Mouse (Mus musculus) liver, embryonic 14.5 days (tissue): ENCODE data around the gene Aurkb. TPM values are rescaled to one million over a fixed set of nuclear protein-coding genes. Genes with fewer than 3 reads are reported as not detected.
"Not testable (repeated sequence)": the region's sequence is repeated elsewhere in the genome, so short reads cannot be mapped to it uniquely, and the experiment has no call there.

Experiments
- ATAC-seq: fragments of 200-750 bp; cut with Nextera tagmentation; 2 replicates; pipeline ENCODE4 v1.8.0; 2017; ENCODE audit warnings: moderate number of reproducible peaks, mild to moderate bottlenecking, moderate library complexity; ENCODE audit not compliant: insufficient read depth
- DNase-seq, 3 experiments: peaks; one replicate each; pipeline ENCODE4 v3.0.0-alpha.2; 2012 to 2013; ENCODE audit warnings: low read depth in 3 of 3, low spot score in 3 of 3
- H3K27ac ChIP-seq: fragments of 300-500 bp; sonication (generic); 2 replicates; pipeline ENCODE4 v1.5.1; 2014; ENCODE audit warnings: moderate library complexity, mild to moderate bottlenecking, control low read depth, inconsistent platforms
- H3K27me3 ChIP-seq: fragments of 300-500 bp; sonication (generic); 2 replicates; pipeline ENCODE4 v1.6.1; 2014; ENCODE audit warnings: mild to moderate bottlenecking, low read length, moderate library complexity; ENCODE audit not compliant: control insufficient read depth, insufficient read depth
- H3K36me3 ChIP-seq: fragments of 300-500 bp; sonication (generic); replicated peaks from 2 replicates; pipeline ENCODE4 v1.6.1; 2014; ENCODE audit warnings: low read depth; ENCODE audit not compliant: control insufficient read depth, insufficient read depth
- H3K4me1 ChIP-seq, 2 experiments: fragments of 200-500 bp in 1 of 2; fragments of 300-500 bp in 1 of 2; sonication (generic) in 1 of 2; replicated peaks; 2 replicates each; pipeline ENCODE4 v1.6.1; 2012 to 2014; ENCODE audit warnings: antibody characterized with exemption in 1 of 2, inconsistent platforms in 1 of 2, low read length in 1 of 2; ENCODE audit not compliant: control insufficient read depth in 2 of 2, insufficient read depth in 2 of 2
- H3K4me2 ChIP-seq: fragments of 300-500 bp; sonication (generic); 2 replicates; pipeline ENCODE4 v1.6.1; 2014; ENCODE audit warnings: low read depth, mild to moderate bottlenecking, control low read depth, moderate library complexity
- H3K4me3 ChIP-seq, 2 experiments: fragments of 200-500 bp in 1 of 2; fragments of 300-500 bp in 1 of 2; sonication (generic) in 1 of 2; 2 replicates each; pipeline ENCODE4 v1.5.1; 2012 to 2014; ENCODE audit warnings: low read depth in 2 of 2, low read length in 2 of 2, mild to moderate bottlenecking in 2 of 2, control low read depth in 1 of 2, inconsistent platforms in 1 of 2, moderate library complexity in 1 of 2; ENCODE audit not compliant: insufficient read depth in 1 of 2
- H3K9ac ChIP-seq: fragments of 300-500 bp; sonication (generic); replicated peaks from 2 replicates; pipeline ENCODE4 v1.6.1; 2014; ENCODE audit warnings: mild to moderate bottlenecking, control low read depth, moderate library complexity
- H3K9me3 ChIP-seq: fragments of 300-500 bp; sonication (generic); 2 replicates; pipeline ENCODE4 v1.6.1; 2016; ENCODE audit warnings: low read length, mixed read lengths; ENCODE audit not compliant: control insufficient read depth
- CTCF ChIP-seq: IDR thresholded peaks from 2 replicates; pipeline ENCODE4 v1.5.1; 2016; ENCODE audit warnings: antibody characterized with exemption, low read depth, control low read depth
- EP300 ChIP-seq: IDR thresholded peaks from 2 replicates; pipeline ENCODE4 v1.6.1; 2016; ENCODE audit warnings: antibody characterized with exemption, low read depth
- WGBS: fragments of 180-500 bp; shearing (Covaris S2); extraction: QIAGEN DNeasy Blood & Tissue Kit; methylation state at CpG from one replicate; pipeline ENCODE4 v1.1.7; 2014; ENCODE audit not compliant: insufficient replicate concordance; 5-methylcytosine and 5-hydroxymethylcytosine counted together
- polyA plus RNA-seq, 2 experiments: library from polyadenylated mRNA; depleted of rRNA in 1 of 2; stranded (reverse) in 1 of 2; unstranded in 1 of 2; fragments of >200 nt; fragmentation: Nextera tagmentation in 1 of 2; extraction: Ambion mirVana in 1 of 2; gene quantifications; 2 replicates each; pipeline versions ENCODE4 v1.2.1 to v1.2.3; 2012 to 2014

Aurkb gene
- 65.6 and 78.6 TPM in 2 replicates for polyA plus RNA-seq (2012; rRNA removed)
- 90.8 and 94.3 TPM in 2 replicates for polyA plus RNA-seq (2014; fragmentation: Nextera tagmentation; extraction: Ambion mirVana)

GRCm38 (mm10) chr11:69045531-69046394, at the start of gene Aurkb:
Gene Aurkb (plus strand): TSS chr11:69045647.
- Histone ChIP-seq H3K4me2 (peak within 1 kb of the TSS; percentile 90), H3K9ac (peak within 1 kb of the TSS; percentile 95), H3K4me1 (peaks cover 9 to 15% of the 10 kb centered on the region in 2 experiments), H3K9me3 (no peaks in the 10 kb centered on the region), H3K36me3 (peaks cover 34% of the 10 kb centered on the region), H3K4me3 (peak within 1 kb of the TSS; percentile 81 to 99), H3K27me3 (no peaks in the 10 kb centered on the region), H3K27ac (peak within 1 kb of the TSS; percentile 84)
- TF ChIP-seq EP300 (no peak), CTCF (peak; percentile 26; the same call in 1 of the 2 replicates)
- ATAC-seq (peak; percentile 77), DNase-seq (peak; percentile 89 to 93 (median 91))
- WGBS = under 1% methylated on average over 53 of the region's 54 CpGs

GRCm38 (mm10) chr11:68997080-68997479, 48.4 kb upstream of the Aurkb start:
- no peak overlapping the region for H3K27ac ChIP-seq
- ATAC-seq = no peak
- no peaks in the 10 kb centered on the region for H3K27me3 ChIP-seq
- WGBS = 58% methylated on average over 4 of the region's 4 CpGs
- no peaks in the 10 kb centered on the region for H3K4me1 ChIP-seq
- no peak overlapping the region for H3K4me3 ChIP-seq
- H3K36me3 ChIP-seq = peaks cover 77% of the 10 kb centered on the region
- TF ChIP-seq EP300 = no peak
- no peak for TF ChIP-seq CTCF
- no peaks in the 10 kb centered on the region for H3K9me3 ChIP-seq
- no peak for DNase-seq
- no peak overlapping the region for H3K4me2 ChIP-seq
- H3K9ac ChIP-seq = no peak overlapping the region

- not testable (repeated sequence) for H3K27me3 ChIP-seq, H3K9me3 ChIP-seq, ATAC-seq, H3K9ac ChIP-seq, DNase-seq, H3K27ac ChIP-seq, H3K4me2 ChIP-seq, H3K4me3 ChIP-seq
- H3K36me3 ChIP-seq = peaks cover 52% of the 10 kb centered on the region
- 82% methylated on average over 4 of the region's 4 CpGs for WGBS
- peaks cover 18 to 25% of the 10 kb centered on the region in 2 experiments for H3K4me1 ChIP-seq
These were observed 42.7 kb upstream of the Aurkb start for GRCm38 (mm10) chr11:69002782-69003181.

- H3K9ac ChIP-seq = no peak overlapping the region
- H3K27me3 ChIP-seq = no peaks in the 10 kb centered on the region
- H3K9me3 ChIP-seq = no peaks in the 10 kb centered on the region
- no peak for TF ChIP-seq EP300
- TF ChIP-seq CTCF = no peak
- H3K4me3 ChIP-seq = no peak overlapping the region
- no peak overlapping the region for H3K4me2 ChIP-seq
- ATAC-seq (no peak), DNase-seq (no peak)
- peaks cover 44% of the 10 kb centered on the region for H3K36me3 ChIP-seq
- no peak overlapping the region for H3K27ac ChIP-seq
- 70% methylated on average over 4 of the region's 4 CpGs for WGBS
- peaks cover 18 to 27% of the 10 kb centered on the region in 2 experiments for H3K4me1 ChIP-seq
These were observed 41.9 kb upstream of the Aurkb start for GRCm38 (mm10) chr11:69003592-69003991.

GRCm38 (mm10) chr11:69005193-69005592, 40.3 kb upstream of the Aurkb start:
- H3K9me3 ChIP-seq = no peaks in the 10 kb centered on the region
- WGBS = 46% methylated on average over 7 of the region's 7 CpGs
- peak in 1 of 3 experiments; percentile 46 for DNase-seq

GRCm38 (mm10) chr11:69006575-69006974, 38.9 kb upstream of the Aurkb start:
- Histone ChIP-seq H3K36me3 (peaks cover 14% of the 10 kb centered on the region), H3K4me1 (peaks cover 18 to 35% of the 10 kb centered on the region in 2 experiments), H3K4me2 (peak overlapping the region; percentile 86), H3K4me3 (peak overlapping the region; percentile 73 to 98; a peak in 2 of 4 replicates)
- H3K9ac ChIP-seq, H3K27me3 ChIP-seq, H3K9me3 ChIP-seq, H3K27ac ChIP-seq, DNase-seq, ATAC-seq: not testable (repeated sequence)

More at GRCm38 (mm10) chr11:69005193-69005592, 40.3 kb upstream of the Aurkb start:
- Histone ChIP-seq H3K4me3 (0 out of 4 replicates have a peak overlapping the region, but pooled peaks of 1 of the 2 experiments have one; percentile 8), H3K4me2 (peak overlapping the region; percentile 16), H3K4me1 (peaks cover 18 to 27% of the 10 kb centered on the region in 2 experiments), H3K9ac (0 out of 2 replicates have a peak overlapping the region, but pooled peaks have one; percentile 25), H3K36me3 (peaks cover 28% of the 10 kb centered on the region), H3K27me3 (no peaks in the 10 kb centered on the region), H3K27ac (peak overlapping the region; percentile 37)
- peak; percentile 71 for ATAC-seq
- TF ChIP-seq EP300 = 0 out of 2 replicates have a peak, but pooled peaks have one; percentile 18
- no peak for TF ChIP-seq CTCF
